ENCODE assay signal across 11 mouse cellular contexts in the genomic region with DNA sequence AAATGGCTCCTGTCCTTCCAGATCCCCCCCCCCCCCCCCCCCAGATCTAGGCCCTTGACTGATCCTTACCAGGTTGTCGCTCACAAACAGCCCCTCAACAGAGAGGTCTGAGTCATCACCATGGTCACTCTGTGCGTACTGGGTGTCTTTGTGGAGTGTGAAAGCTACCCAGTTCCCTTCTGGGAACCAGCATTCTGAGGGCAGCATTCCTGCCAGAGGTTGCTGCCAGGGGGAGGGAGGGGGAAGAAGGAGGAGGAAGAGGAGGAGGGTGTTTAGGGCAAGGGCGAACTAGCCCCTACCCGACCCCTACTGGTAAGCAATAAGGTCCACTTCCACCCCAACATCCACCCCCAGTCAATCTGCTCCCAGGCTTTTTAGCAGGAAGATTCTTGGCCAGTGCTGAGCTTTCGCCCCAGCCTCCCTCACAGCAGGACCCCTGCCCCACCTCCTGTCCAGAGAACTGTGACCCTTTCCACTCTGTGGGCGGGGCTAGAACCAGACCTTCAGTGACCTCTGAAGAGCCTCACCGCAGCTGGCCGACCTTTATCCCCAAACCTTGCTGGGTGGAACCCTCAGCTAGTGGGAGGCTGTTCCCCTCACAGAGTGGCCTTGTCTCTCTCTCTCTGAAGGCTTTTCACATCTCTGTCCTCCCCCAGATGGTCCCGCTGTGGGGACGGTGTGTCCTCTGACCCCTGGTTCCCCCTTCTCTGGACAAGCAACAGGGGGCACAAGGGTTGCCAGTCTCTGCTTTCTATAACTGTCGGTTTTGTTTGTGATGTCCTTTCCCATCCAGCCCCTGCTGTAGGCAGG.
DNase-seq lines count a peak whose midpoint lies in the region; ATAC-seq lines count a peak whose summit lies in the region.
"Had no signal": no experiment of that assay in that cellular context is flagged by ENCODE, and none has a peak within 500 bp of the region (broad histone marks: within the 10 kb centered on the region; RNA-seq: fewer than 3 reads in every experiment).

No protein-coding gene starts in this region.

- no peak overlapping the region for H3K27ac ChIP-seq in embryonic facial prominence, embryonic 13.5 days
- H3K27ac ChIP-seq in neural tube, embryonic 13.5 days (replicated peaks): no peak overlapping the region
- H3K27ac ChIP-seq in intestine, embryonic 15.5 days: no peak overlapping the region
- no peak overlapping the region for H3K27ac ChIP-seq in midbrain, embryonic 15.5 days
- H3K27ac ChIP-seq: forebrain, embryonic 12.5 days; midbrain, embryonic 12.5 days had no signal

- H3K36me3 ChIP-seq in embryonic facial prominence, embryonic 13.5 days: no peaks in the 10 kb centered on the region
- no peaks in the 10 kb centered on the region for H3K36me3 ChIP-seq in neural tube, embryonic 13.5 days
- H3K36me3 ChIP-seq in intestine, embryonic 15.5 days: no peaks in the 10 kb centered on the region
- no peaks in the 10 kb centered on the region for H3K36me3 ChIP-seq in midbrain, embryonic 15.5 days (replicated peaks)
- H3K36me3 ChIP-seq: forebrain, embryonic 12.5 days; midbrain, embryonic 12.5 days had no signal

- H3K4me1 ChIP-seq in embryonic facial prominence, embryonic 13.5 days: peaks cover 8% of the 10 kb centered on the region; the same call in 1 of the 2 replicates
- peaks cover 15% of the 10 kb centered on the region for H3K4me1 ChIP-seq in neural tube, embryonic 13.5 days (replicated peaks)
- peaks cover 9% of the 10 kb centered on the region; the same call in 1 of the 2 replicates for H3K4me1 ChIP-seq in intestine, embryonic 15.5 days (replicated peaks)
- H3K4me1 ChIP-seq in midbrain, embryonic 15.5 days: peaks cover 4% of the 10 kb centered on the region; the same call in 1 of the 2 replicates

- WGBS in embryonic facial prominence, embryonic 13.5 days: 14% methylated on average over 11 of the region's 11 CpGs
- WGBS in neural tube, embryonic 13.5 days: 5% methylated on average over 11 of the region's 11 CpGs
- WGBS in intestine, embryonic 15.5 days: 27% methylated on average over 11 of the region's 11 CpGs
- WGBS in midbrain, embryonic 15.5 days: 8% methylated on average over 11 of the region's 11 CpGs

- peak; percentile 10 to 27 for DNase-seq in adrenal gland, adult (ENCODE audit: inconsistent age in 2 of 2, low spot score in 1 of 2)
- DNase-seq in adrenal gland, postnatal 10 days: no peak
- peak; percentile 4 to 15 for DNase-seq in kidney, postnatal 36 days
- no peak for DNase-seq in kidney, adult 11 months

- no peak overlapping the region for H3K4me2 ChIP-seq in embryonic facial prominence, embryonic 13.5 days
- H3K4me2 ChIP-seq in neural tube, embryonic 13.5 days: no peak overlapping the region
- H3K4me2 ChIP-seq in intestine, embryonic 15.5 days (replicated peaks): no peak overlapping the region
- H3K4me2 ChIP-seq in midbrain, embryonic 15.5 days: no peak overlapping the region
- H3K4me2 ChIP-seq: hindbrain, embryonic 14.5 days; midbrain, embryonic 12.5 days had no signal

- no peaks in the 10 kb centered on the region for H3K27me3 ChIP-seq in embryonic facial prominence, embryonic 13.5 days
- no peaks in the 10 kb centered on the region for H3K27me3 ChIP-seq in neural tube, embryonic 13.5 days
- no peaks in the 10 kb centered on the region for H3K27me3 ChIP-seq in intestine, embryonic 15.5 days (replicated peaks)
- H3K27me3 ChIP-seq in midbrain, embryonic 15.5 days (replicated peaks): no peaks in the 10 kb centered on the region
- H3K27me3 ChIP-seq: midbrain, embryonic 12.5 days had no signal

- no peak overlapping the region for H3K9ac ChIP-seq in embryonic facial prominence, embryonic 13.5 days
- no peak overlapping the region for H3K9ac ChIP-seq in neural tube, embryonic 13.5 days
- no peak overlapping the region for H3K9ac ChIP-seq in intestine, embryonic 15.5 days
- H3K9ac ChIP-seq in midbrain, embryonic 15.5 days: no peak overlapping the region
- H3K9ac ChIP-seq: forebrain, embryonic 12.5 days; hindbrain, embryonic 14.5 days; midbrain, embryonic 12.5 days had no signal

- H3K4me3 ChIP-seq in embryonic facial prominence, embryonic 13.5 days: no peak overlapping the region
- no peak overlapping the region for H3K4me3 ChIP-seq in neural tube, embryonic 13.5 days
- no peak overlapping the region for H3K4me3 ChIP-seq in intestine, embryonic 15.5 days (replicated peaks)
- H3K4me3 ChIP-seq in midbrain, embryonic 15.5 days: no peak overlapping the region
- H3K4me3 ChIP-seq: forebrain, embryonic 12.5 days; midbrain, embryonic 12.5 days had no signal

- 0 out of 2 replicates have a peak, but pooled peaks have one; percentile 39 for ATAC-seq in embryonic facial prominence, embryonic 13.5 days (ENCODE audit: insufficient number of reproducible peaks, insufficient read depth, low FRiP score, low TSS enrichment, low read depth)
- 0 out of 2 replicates have a peak, but pooled peaks have one; percentile 37 for ATAC-seq in neural tube, embryonic 13.5 days (ENCODE audit: low read depth)
- ATAC-seq in intestine, embryonic 15.5 days: no peak
- ATAC-seq in midbrain, embryonic 15.5 days (replicated peaks): no peak

- H3K9me3 ChIP-seq in embryonic facial prominence, embryonic 13.5 days: no peaks in the 10 kb centered on the region
- H3K9me3 ChIP-seq in neural tube, embryonic 13.5 days: no peaks in the 10 kb centered on the region
- no peaks in the 10 kb centered on the region for H3K9me3 ChIP-seq in intestine, embryonic 15.5 days
- H3K9me3 ChIP-seq in midbrain, embryonic 15.5 days: no peaks in the 10 kb centered on the region
- H3K9me3 ChIP-seq: forebrain, embryonic 12.5 days; midbrain, embryonic 12.5 days had no signal

Comparison
In these comparisons a context has a peak if more than half of its experiments do, and no peak if none do; other contexts are left out.
1. DNase-seq: peak in adrenal gland, adult (2 of 2) and kidney, postnatal 36 days (2 of 2); none in adrenal gland, postnatal 10 days (single experiment) and kidney, adult 11 months (single experiment).
2. ATAC-seq: peak in embryonic facial prominence, embryonic 13.5 days (single experiment) and neural tube, embryonic 13.5 days (single experiment); none in intestine, embryonic 15.5 days (single experiment) and midbrain, embryonic 15.5 days (single experiment).